Mouse (Mus musculus) kidney, embryonic 16.5 days (tissue): ENCODE data around the gene Aph1a. TPM values are rescaled to one million over a fixed set of nuclear protein-coding genes. Genes with fewer than 3 reads are reported as not detected.
A peak's percentile ranks its signal among the peaks of the same experiment; 100 is the strongest.
"Not testable (repeated sequence)": the region's sequence is repeated elsewhere in the genome, so short reads cannot be mapped to it uniquely, and the experiment has no call there.

Source experiments
- ATAC-seq: fragments of 200-750 bp; cut with Nextera tagmentation; 2 replicates; pipeline ENCODE4 v1.8.0; 2017; ENCODE audit warnings: moderate TSS enrichment; ENCODE audit not compliant: low FRiP score, low TSS enrichment
- H3K27ac ChIP-seq: fragments of 300-500 bp; sonication (generic); 2 replicates; pipeline ENCODE4 v1.5.1; 2014; ENCODE audit warnings: low read length
- H3K27me3 ChIP-seq: fragments of 300-500 bp; sonication (generic); 2 replicates; pipeline ENCODE4 v1.6.1; 2014; ENCODE audit warnings: low read length, control low read depth, mixed read lengths; ENCODE audit not compliant: insufficient read depth
- H3K36me3 ChIP-seq: fragments of 300-500 bp; sonication (generic); 2 replicates; pipeline ENCODE4 v1.6.1; 2014; ENCODE audit warnings: low read length, control low read depth, mixed read lengths; ENCODE audit not compliant: insufficient read depth
- H3K4me1 ChIP-seq: fragments of 300-500 bp; sonication (generic); 2 replicates; pipeline ENCODE4 v1.6.1; 2014; ENCODE audit warnings: low read length, control low read depth, mixed read lengths; ENCODE audit not compliant: insufficient read depth
- H3K4me2 ChIP-seq: fragments of 300-500 bp; sonication (generic); replicated peaks from 2 replicates; pipeline ENCODE4 v1.6.1; 2014; ENCODE audit warnings: low read depth, low read length
- H3K4me3 ChIP-seq: fragments of 300-500 bp; sonication (generic); 2 replicates; pipeline ENCODE4 v1.5.1; 2014; ENCODE audit warnings: mild to moderate bottlenecking, low read length
- H3K9ac ChIP-seq: fragments of 300-500 bp; sonication (generic); replicated peaks from 2 replicates; pipeline ENCODE4 v1.6.1; 2014; ENCODE audit warnings: low read length
- H3K9me3 ChIP-seq: fragments of 300-500 bp; sonication (generic); 2 replicates; pipeline ENCODE4 v1.6.1; 2016; ENCODE audit warnings: low read length, control low read depth
- WGBS: fragments of 180-500 bp; shearing (Covaris S2); extraction: QIAGEN DNeasy Blood & Tissue Kit; methylation state at CpG from one replicate; pipeline ENCODE4 v1.1.7; 2014; 5-methylcytosine and 5-hydroxymethylcytosine counted together
- polyA plus RNA-seq: library from polyadenylated mRNA; unstranded; fragments of >200 nt; fragmentation: Nextera tagmentation; extraction: Ambion mirVana; gene quantifications from 2 replicates; pipeline ENCODE4 v1.2.1, GENCODE M21; 2015

Aph1a gene
- 41.3 and 44.1 TPM in 2 replicates for polyA plus RNA-seq

DNA sequence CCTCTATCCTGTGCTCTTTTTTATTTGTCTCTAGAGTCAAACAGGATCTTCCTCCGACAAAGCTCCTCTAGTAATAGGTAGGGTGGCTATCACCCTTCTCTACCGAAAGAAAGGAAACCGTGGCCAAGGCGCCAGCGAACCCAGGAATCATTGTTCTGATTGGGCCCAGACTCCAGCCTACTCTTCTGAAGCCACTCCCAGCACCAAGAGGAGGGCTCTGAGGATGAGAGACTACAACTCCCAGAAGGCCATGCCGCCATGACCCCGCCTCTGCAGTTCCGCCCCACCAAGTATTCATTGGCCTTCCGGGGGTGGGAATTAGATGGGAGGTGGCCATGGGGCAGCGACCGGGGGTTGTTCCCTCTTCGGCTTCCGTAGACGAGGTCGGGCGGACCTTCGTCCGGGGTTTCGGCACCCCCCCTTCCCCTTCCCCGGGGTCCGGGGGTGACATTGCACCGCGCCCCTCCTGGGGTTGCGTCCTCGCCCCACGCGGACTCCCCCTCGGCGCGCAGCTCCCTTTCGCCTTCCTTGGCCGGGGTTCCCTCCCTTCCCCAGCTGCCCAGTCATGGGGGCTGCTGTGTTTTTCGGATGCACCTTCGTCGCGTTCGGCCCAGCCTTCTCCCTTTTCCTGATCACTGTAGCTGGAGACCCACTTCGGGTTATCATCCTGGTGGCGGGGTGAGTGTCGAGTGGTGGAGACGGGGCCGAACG lies at the start of gene Aph1a:
TSS of gene Aph1a (plus strand) at position 364 of the 711 bp plus-strand sequence.
- not testable (repeated sequence) for H3K9me3 ChIP-seq, H3K36me3 ChIP-seq, H3K27me3 ChIP-seq
- Histone ChIP-seq H3K27ac (peak within 1 kb of the TSS; percentile 93), H3K4me2 (peak within 1 kb of the TSS; percentile 77), H3K9ac (peak within 1 kb of the TSS; percentile 80), H3K4me3 (peak within 1 kb of the TSS; percentile 73), H3K4me1 (peaks cover 28% of the 10 kb centered on the region)
- WGBS, result 0% methylated on average over 25 of the region's 43 CpGs
- peak; percentile 96 for ATAC-seq

GRCm38 (mm10) chr3:95850611-95851010 lies 43.2 kb upstream of the Aph1a start:
- Histone ChIP-seq H3K9me3 (no peaks in the 10 kb centered on the region), H3K4me2 (no peak overlapping the region), H3K9ac (no peak overlapping the region), H3K27me3 (no peaks in the 10 kb centered on the region), H3K4me1 (peaks cover 7% of the 10 kb centered on the region), H3K27ac (no peak overlapping the region), H3K36me3 (peaks cover 68% of the 10 kb centered on the region), H3K4me3 (no peak overlapping the region)
- ATAC-seq, result no peak
- 84% methylated on average over 4 of the region's 4 CpGs for WGBS

GRCm38 (mm10) chr3:95851317-95851716 lies 42.5 kb upstream of the Aph1a start:
- Histone ChIP-seq H3K4me2 (no peak overlapping the region), H3K4me1 (peaks cover 7% of the 10 kb centered on the region), H3K27me3 (no peaks in the 10 kb centered on the region), H3K36me3 (peaks cover 62% of the 10 kb centered on the region), H3K4me3 (no peak overlapping the region), H3K9ac (no peak overlapping the region), H3K27ac (no peak overlapping the region), H3K9me3 (no peaks in the 10 kb centered on the region)
- 95% methylated on average over 8 of the region's 8 CpGs for WGBS
- ATAC-seq, result no peak

- peaks cover 7% of the 10 kb centered on the region for H3K4me1 ChIP-seq
- peak within 1 kb of the TSS; percentile 95 for H3K4me3 ChIP-seq
- no peaks in the 10 kb centered on the region for H3K27me3 ChIP-seq
- H3K9ac ChIP-seq, result peak within 1 kb of the TSS; percentile 91
- peak within 1 kb of the TSS; percentile 82 for H3K27ac ChIP-seq
- H3K9me3 ChIP-seq, result no peaks in the 10 kb centered on the region
- H3K36me3 ChIP-seq, result peaks cover 23% of the 10 kb centered on the region
- peak; percentile 99 for ATAC-seq
- under 1% methylated on average over 56 of the region's 56 CpGs for WGBS
- H3K4me2 ChIP-seq, result peak within 1 kb of the TSS; percentile 71
Measured at GRCm38 (mm10) chr3:95855502-95856089, 38.2 kb upstream of the Aph1a start, which contains the start of gene Prpf3. Gene Prpf3 (minus strand): TSS chr3:95855885.

- WGBS, result 22% methylated on average over 7 of the region's 7 CpGs
- H3K4me2 ChIP-seq, result peak overlapping the region; percentile 71
- peak overlapping the region; percentile 82 for H3K27ac ChIP-seq
- peaks cover 19% of the 10 kb centered on the region for H3K36me3 ChIP-seq
- 0 out of 2 replicates have a peak, but pooled peaks have one; percentile 5 for ATAC-seq
- H3K4me3 ChIP-seq, result peak overlapping the region; percentile 95
- no peaks in the 10 kb centered on the region for H3K27me3 ChIP-seq
- peaks cover 7% of the 10 kb centered on the region for H3K4me1 ChIP-seq
- no peaks in the 10 kb centered on the region for H3K9me3 ChIP-seq
- H3K9ac ChIP-seq, result peak overlapping the region; percentile 91
Measured at GRCm38 (mm10) chr3:95856115-95856514, 37.7 kb upstream of the Aph1a start.

DNA sequence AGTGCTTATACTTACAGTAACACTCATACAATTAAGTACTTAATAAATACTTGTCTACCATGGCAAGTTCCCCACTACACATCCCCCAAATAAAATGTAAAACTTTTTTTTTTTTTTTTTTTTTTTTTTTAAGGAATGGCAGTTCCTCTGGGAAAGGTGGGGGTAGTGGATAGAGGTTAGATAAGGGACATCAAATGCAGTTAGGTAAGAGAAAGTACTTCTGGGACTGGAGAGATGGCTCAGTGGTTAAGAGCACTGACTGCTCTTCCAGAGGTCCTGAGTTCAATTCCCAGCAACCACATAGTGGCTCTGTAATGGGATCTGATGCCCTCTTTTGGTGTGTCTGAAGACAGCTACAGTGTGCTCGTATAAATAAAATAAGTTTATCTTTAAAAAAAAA lies 36.7 kb upstream of the Aph1a start:
- not testable (repeated sequence) for H3K4me2 ChIP-seq, H3K9ac ChIP-seq, H3K27me3 ChIP-seq, H3K9me3 ChIP-seq, H3K4me1 ChIP-seq, H3K4me3 ChIP-seq, ATAC-seq, H3K27ac ChIP-seq
- H3K36me3 ChIP-seq, result peaks cover 15% of the 10 kb centered on the region
- 84% methylated on average over 1 of the region's 1 CpGs for WGBS

- H3K4me2 ChIP-seq, H3K4me3 ChIP-seq, H3K27me3 ChIP-seq, H3K27ac ChIP-seq, H3K9ac ChIP-seq, H3K9me3 ChIP-seq, ATAC-seq, H3K4me1 ChIP-seq: not testable (repeated sequence)
- 81% methylated on average over 3 of the region's 3 CpGs for WGBS
- H3K36me3 ChIP-seq, result peaks cover 11% of the 10 kb centered on the region
Measured at GRCm38 (mm10) chr3:95858278-95858677, 35.5 kb upstream of the Aph1a start.

DNA sequence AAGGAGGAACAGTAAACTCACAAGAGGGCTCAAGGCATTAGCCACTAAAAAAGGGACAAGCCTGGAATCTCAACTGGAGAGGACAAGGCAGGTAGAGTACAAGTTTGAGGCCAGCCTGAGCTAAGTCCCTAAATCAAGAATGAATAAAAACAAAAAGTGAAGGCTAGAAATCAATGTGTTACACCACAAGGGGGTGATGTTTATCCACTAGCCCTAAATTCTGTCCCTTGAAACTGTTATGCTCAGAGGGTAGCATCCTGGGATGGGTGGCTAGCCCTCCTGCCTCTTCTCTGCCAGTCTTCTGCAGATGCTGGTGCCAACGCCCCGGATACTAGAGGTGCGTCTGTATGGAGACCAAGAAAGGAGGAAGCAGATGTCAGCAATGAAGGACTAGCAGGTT lies 33.4 kb upstream of the Aph1a start:
- no peak overlapping the region for H3K4me2 ChIP-seq
- no peaks in the 10 kb centered on the region for H3K27me3 ChIP-seq
- H3K27ac ChIP-seq, result no peak overlapping the region
- H3K4me3 ChIP-seq, result no peak overlapping the region
- H3K36me3 ChIP-seq, result peaks cover 22% of the 10 kb centered on the region
- no peak overlapping the region for H3K9ac ChIP-seq
- no peaks in the 10 kb centered on the region for H3K9me3 ChIP-seq
- WGBS, result 82% methylated on average over 3 of the region's 3 CpGs
- ATAC-seq, result no peak
- H3K4me1 ChIP-seq, result no peaks in the 10 kb centered on the region

- Histone ChIP-seq H3K4me2 (no peak overlapping the region), H3K9ac (no peak overlapping the region), H3K4me1 (no peaks in the 10 kb centered on the region), H3K36me3 (peaks cover 25% of the 10 kb centered on the region), H3K9me3 (no peaks in the 10 kb centered on the region), H3K27ac (no peak overlapping the region), H3K27me3 (no peaks in the 10 kb centered on the region), H3K4me3 (no peak overlapping the region)
- ATAC-seq, result no peak
- WGBS, result 71% methylated on average over 10 of the region's 10 CpGs
Measured at GRCm38 (mm10) chr3:95861216-95861615, 32.6 kb upstream of the Aph1a start.

DNA sequence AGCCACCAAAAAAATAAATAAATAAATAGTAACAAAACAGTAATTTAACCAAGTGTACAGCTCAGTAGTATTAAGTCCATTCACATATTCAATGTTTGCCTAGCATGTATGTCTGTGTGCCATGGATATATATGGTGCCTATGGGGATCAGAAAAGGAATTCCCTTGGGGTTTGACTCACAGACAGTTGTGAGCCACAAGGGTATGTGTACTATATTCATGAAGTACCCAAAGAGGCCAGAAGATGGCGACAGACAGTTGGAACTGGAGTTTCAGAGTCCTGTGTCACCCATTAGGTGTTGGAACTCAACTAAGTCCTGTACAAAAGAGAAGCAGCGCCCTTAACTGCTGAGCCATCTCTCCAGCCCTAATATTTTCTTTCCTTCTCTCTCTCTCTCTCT lies 32.0 kb upstream of the Aph1a start:
- Histone ChIP-seq H3K4me3 (no peak overlapping the region), H3K9me3 (no peaks in the 10 kb centered on the region), H3K36me3 (peaks cover 26% of the 10 kb centered on the region), H3K9ac (no peak overlapping the region), H3K4me1 (no peaks in the 10 kb centered on the region), H3K27ac (no peak overlapping the region), H3K4me2 (no peak overlapping the region), H3K27me3 (no peaks in the 10 kb centered on the region)
- ATAC-seq, result peak; percentile 46; the same call in 1 of the 2 replicates
- 46% methylated on average over 2 of the region's 2 CpGs for WGBS
